Mouse (Mus musculus): ENCODE measurements at regions not wholly inside any gene's neighbourhood (a gene's known extent, or its start where the extent isn't known, plus 50 kb on each side); places are given as distances from the start of the nearest gene placed in this dataset.

GRCm38 (mm10) chrX:47303547-47303946, 589.2 kb downstream of the Smarca1 start:
- TF ChIP-seq KAT2A (conservative IDR thresholded peaks at IDR 0.05; ENCODE audit: low read depth, low read length) (no peak), CHD2 (IDR thresholded peaks at IDR 0.05; ENCODE audit: low read length) (no peak), RCOR1 (IDR thresholded peaks at IDR 0.05; ENCODE audit: low read depth, low read length) (no peak), MYB (IDR thresholded peaks at IDR 0.05; ENCODE audit: low read depth, low read length) (no peak), MAX (IDR thresholded peaks at IDR 0.05; ENCODE audit: low read length) (no peak), BHLHE40 (IDR thresholded peaks at IDR 0.05; ENCODE audit: borderline replicate concordance, low read depth, low read length) (no peak), RAD21 (IDR thresholded peaks at IDR 0.05; ENCODE audit: low read depth, low read length) (no peak), TAL1 (IDR thresholded peaks at IDR 0.05; ENCODE audit: low read length) (no peak), USF1 (IDR thresholded peaks at IDR 0.05; ENCODE audit: low read depth, low read length) (no peak), POLR2AphosphoS2 (IDR thresholded peaks at IDR 0.05; ENCODE audit: low read length) (no peak), NRF1 (IDR thresholded peaks at IDR 0.05; ENCODE audit: insufficient read depth, low read depth, low read length, poor library complexity, severe bottlenecking) (no peak)

GRCm38 (mm10) chrX:47292548-47293147, 600.1 kb downstream of the Smarca1 start:
- H3K36me3 ChIP-seq (ENCODE audit: control insufficient read depth in 1 of 2, insufficient read depth in 2 of 2, low read length in 2 of 2): no peaks in the 10 kb centered on the region
- no peak for DNase-seq (ENCODE audit: low read depth, low spot score)
- no peak overlapping the region for H3K4me3 ChIP-seq (ENCODE audit: control insufficient read depth in 1 of 2, insufficient read depth in 1 of 2, low read depth in 2 of 2, low read length in 2 of 2)
- H3K4me1 ChIP-seq (ENCODE audit: control insufficient read depth in 1 of 2, insufficient read depth in 2 of 2, low read length in 2 of 2): no peaks in the 10 kb centered on the region
- no peaks in the 10 kb centered on the region for H3K9me3 ChIP-seq (replicated peaks; ENCODE audit: insufficient read depth, low read length)
- TF ChIP-seq ZNF384 (IDR thresholded peaks at IDR 0.05; ENCODE audit: low read depth, low read length) (no peak), MEF2A (IDR thresholded peaks at IDR 0.05; ENCODE audit: extremely low read depth, insufficient replicate concordance, low read depth, low read length, poor library complexity, severe bottlenecking) (no peak), BHLHE40 (IDR thresholded peaks at IDR 0.05; ENCODE audit: borderline replicate concordance, low read depth, low read length) (no peak), NRF1 (IDR thresholded peaks at IDR 0.05; ENCODE audit: insufficient read depth, low read depth, low read length, poor library complexity, severe bottlenecking) (no peak)
- no peak overlapping the region for H3K27ac ChIP-seq (ENCODE audit: control insufficient read depth, low read depth, low read length)
- no peaks in the 10 kb centered on the region for H3K27me3 ChIP-seq (ENCODE audit: control insufficient read depth in 1 of 2, insufficient read depth in 2 of 2, low read length in 2 of 2)
- H3K79me2 ChIP-seq (ENCODE audit: control insufficient read depth, insufficient read depth, low read length, poor library complexity): no peaks in the 10 kb centered on the region
- no peak overlapping the region for H3K9ac ChIP-seq (ENCODE audit: control insufficient read depth, low read depth, low read length, poor library complexity, severe bottlenecking)

More at GRCm38 (mm10) chrX:47303547-47303946, 589.2 kb downstream of the Smarca1 start:
- no peaks in the 10 kb centered on the region for H3K79me2 ChIP-seq (ENCODE audit: control insufficient read depth, insufficient read depth, low read length, poor library complexity)
- no peak overlapping the region for H3K9ac ChIP-seq (ENCODE audit: control insufficient read depth, low read depth, low read length, poor library complexity, severe bottlenecking)
- H3K27me3 ChIP-seq (ENCODE audit: control insufficient read depth in 1 of 2, insufficient read depth in 2 of 2, low read length in 2 of 2): no peaks in the 10 kb centered on the region
- H3K36me3 ChIP-seq (ENCODE audit: control insufficient read depth in 1 of 2, insufficient read depth in 2 of 2, low read length in 2 of 2): no peaks in the 10 kb centered on the region
- H3K4me3 ChIP-seq (ENCODE audit: control insufficient read depth in 1 of 2, insufficient read depth in 1 of 2, low read depth in 2 of 2, low read length in 2 of 2): no peak overlapping the region
- no peak for DNase-seq (ENCODE audit: low read depth, low spot score)
- H3K4me1 ChIP-seq (ENCODE audit: control insufficient read depth in 1 of 2, insufficient read depth in 2 of 2, low read length in 2 of 2): no peaks in the 10 kb centered on the region
- no peaks in the 10 kb centered on the region for H3K9me3 ChIP-seq (replicated peaks; ENCODE audit: insufficient read depth, low read length)
- no peak overlapping the region for H3K27ac ChIP-seq (ENCODE audit: control insufficient read depth, low read depth, low read length)

All from MEL (cell line).